Mouse (Mus musculus) WW6 (cell line): ENCODE measurements at regions not wholly inside any gene's neighbourhood (a gene's known extent, or its start where the extent isn't known, plus 50 kb on each side); places are given as distances from the start of the nearest gene placed in this dataset.

ENCODE experiments used
- DNase-seq: peaks from one replicate; pipeline ENCODE4 v3.0.0-alpha.2; 2013; ENCODE audit warnings: low read depth, low spot score

- DNase-seq = no peak
Observed at GRCm38 (mm10) chr11:63834631-63835030, 87.5 kb downstream of the Hs3st3b1 start.
